Mouse (Mus musculus): ENCODE results near the gene Prdx2. TPM values are rescaled to one million over a fixed set of nuclear protein-coding genes. Genes with fewer than 3 reads are reported as not detected.

Gene Prdx2
- total RNA-seq, 1 experiment, result 328 TPM

GRCm38 (mm10) chr8:84966603-84967002 is 2.8 kb upstream of the Prdx2 start:
- H3K9ac ChIP-seq (ENCODE audit: insufficient read depth, low read depth, low read length, poor library complexity, severe bottlenecking), result peak overlapping the region; percentile 55; the same call in 1 of the 2 replicates
- TF ChIP-seq ZC3H11A (IDR thresholded peaks at IDR 0.05; ENCODE audit: borderline replicate concordance, low read depth, low read length) (no peak), ZNF384 (IDR thresholded peaks at IDR 0.05; ENCODE audit: low read depth, low read length) (no peak), MAFK (IDR thresholded peaks at IDR 0.05; ENCODE audit: insufficient read depth, low read depth, low read length) (no peak), HCFC1 (IDR thresholded peaks at IDR 0.05; ENCODE audit: borderline replicate concordance, insufficient read depth, low read length) (no peak), CHD2 (IDR thresholded peaks at IDR 0.05; ENCODE audit: low read depth, low read length) (no peak)
- H3K9me3 ChIP-seq (ENCODE audit: control insufficient read depth, insufficient read depth, low read depth, low read length), result no peaks in the 10 kb centered on the region
- H3K27ac ChIP-seq (ENCODE audit: insufficient read depth, low read depth, low read length, poor library complexity, severe bottlenecking), result peak overlapping the region; percentile 42
- H3K4me3 ChIP-seq (ENCODE audit: insufficient read depth in 1 of 2, low read depth in 1 of 2, low read length in 2 of 2, poor library complexity in 1 of 2, severe bottlenecking in 1 of 2), result no peak overlapping the region
- peaks cover 2 to 19% of the 10 kb centered on the region in 2 experiments; a peak in 3 of 4 replicates for H3K4me1 ChIP-seq (ENCODE audit: control insufficient read depth in 2 of 2, insufficient read depth in 2 of 2, low read length in 2 of 2, poor library complexity in 1 of 2)
- H3K36me3 ChIP-seq (ENCODE audit: control insufficient read depth, insufficient read depth, low read length, poor library complexity, severe bottlenecking), result peaks cover 15% of the 10 kb centered on the region
- in situ Hi-C loops (cut with MboI; ENCODE audit: low sequenced_read_pairs in 2 of 2, unreplicated experiment in 2 of 2), result loop anchor here in 1 of 2 experiments (25.0 kb wide), 1 partner anchor 446 kb away; no protein-coding TSS in a partner anchor
- DNase-seq (ENCODE audit: low read depth, low spot score), result no peak

GRCm38 (mm10) chr8:84967532-84968304 is 1.7 kb upstream of the Prdx2 start:
- no peak overlapping the region for H3K4me3 ChIP-seq (ENCODE audit: insufficient read depth in 1 of 2, low read depth in 1 of 2, low read length in 2 of 2, poor library complexity in 1 of 2, severe bottlenecking in 1 of 2)
- no peaks in the 10 kb centered on the region for H3K9me3 ChIP-seq (ENCODE audit: control insufficient read depth, insufficient read depth, low read depth, low read length)
- H3K36me3 ChIP-seq (ENCODE audit: control insufficient read depth, insufficient read depth, low read length, poor library complexity, severe bottlenecking), result peaks cover 16% of the 10 kb centered on the region
- TF ChIP-seq HCFC1 (IDR thresholded peaks at IDR 0.05; ENCODE audit: borderline replicate concordance, insufficient read depth, low read length) (no peak), CHD2 (IDR thresholded peaks at IDR 0.05; ENCODE audit: low read depth, low read length) (no peak), ZC3H11A (IDR thresholded peaks at IDR 0.05; ENCODE audit: borderline replicate concordance, low read depth, low read length) (no peak), MAFK (IDR thresholded peaks at IDR 0.05; ENCODE audit: insufficient read depth, low read depth, low read length) (no peak), ZNF384 (IDR thresholded peaks at IDR 0.05; ENCODE audit: low read depth, low read length) (no peak)
- H3K9ac ChIP-seq (ENCODE audit: insufficient read depth, low read depth, low read length, poor library complexity, severe bottlenecking), result no peak overlapping the region
- in situ Hi-C loops (cut with MboI; ENCODE audit: low sequenced_read_pairs in 2 of 2, unreplicated experiment in 2 of 2), result loop anchor here in 1 of 2 experiments (25.0 kb wide), 1 partner anchor 445 kb away; no protein-coding TSS in a partner anchor
- peaks cover 2 to 19% of the 10 kb centered on the region in 2 experiments; a peak in 3 of 4 replicates for H3K4me1 ChIP-seq (ENCODE audit: control insufficient read depth in 2 of 2, insufficient read depth in 2 of 2, low read length in 2 of 2, poor library complexity in 1 of 2)
- no peak for DNase-seq (ENCODE audit: low read depth, low spot score)
- H3K27ac ChIP-seq (ENCODE audit: insufficient read depth, low read depth, low read length, poor library complexity, severe bottlenecking), result no peak overlapping the region; the same call in 1 of the 2 replicates

GRCm38 (mm10) chr8:84968650-84969049 is 737 bp upstream of the Prdx2 start:
- peak overlapping the region; percentile 77 to 96 for H3K4me3 ChIP-seq (ENCODE audit: insufficient read depth in 1 of 2, low read depth in 1 of 2, low read length in 2 of 2, poor library complexity in 1 of 2, severe bottlenecking in 1 of 2)
- H3K9me3 ChIP-seq (ENCODE audit: control insufficient read depth, insufficient read depth, low read depth, low read length), result no peaks in the 10 kb centered on the region
- DNase-seq (ENCODE audit: low read depth, low spot score), result no peak
- H3K9ac ChIP-seq (ENCODE audit: insufficient read depth, low read depth, low read length, poor library complexity, severe bottlenecking), result peak overlapping the region; percentile 6; the same call in 1 of the 2 replicates
- peaks cover 2 to 19% of the 10 kb centered on the region in 2 experiments; a peak in 3 of 4 replicates for H3K4me1 ChIP-seq (ENCODE audit: control insufficient read depth in 2 of 2, insufficient read depth in 2 of 2, low read length in 2 of 2, poor library complexity in 1 of 2)
- in situ Hi-C loops (cut with MboI; ENCODE audit: low sequenced_read_pairs in 2 of 2, unreplicated experiment in 2 of 2), result loop anchor here in 1 of 2 experiments (25.0 kb wide), 1 partner anchor 444 kb away; no protein-coding TSS in a partner anchor
- peaks cover 12% of the 10 kb centered on the region for H3K36me3 ChIP-seq (ENCODE audit: control insufficient read depth, insufficient read depth, low read length, poor library complexity, severe bottlenecking)
- no peak overlapping the region for H3K27ac ChIP-seq (ENCODE audit: insufficient read depth, low read depth, low read length, poor library complexity, severe bottlenecking)
- TF ChIP-seq CHD2 (IDR thresholded peaks at IDR 0.05; ENCODE audit: low read depth, low read length), result no peak
- no peak for TF ChIP-seq ZC3H11A (IDR thresholded peaks at IDR 0.05; ENCODE audit: borderline replicate concordance, low read depth, low read length)
- TF ChIP-seq MAFK (IDR thresholded peaks at IDR 0.05; ENCODE audit: insufficient read depth, low read depth, low read length), result no peak
- no peak for TF ChIP-seq HCFC1 (IDR thresholded peaks at IDR 0.05; ENCODE audit: borderline replicate concordance, insufficient read depth, low read length)
- TF ChIP-seq ZNF384 (IDR thresholded peaks at IDR 0.05; ENCODE audit: low read depth, low read length), result no peak

- Histone ChIP-seq H3K27ac (ENCODE audit: insufficient read depth, low read depth, low read length, poor library complexity, severe bottlenecking) (no peak overlapping the region), H3K4me3 (ENCODE audit: insufficient read depth in 1 of 2, low read depth in 1 of 2, low read length in 2 of 2, poor library complexity in 1 of 2, severe bottlenecking in 1 of 2) (peak overlapping the region; percentile 77 to 96), H3K36me3 (ENCODE audit: control insufficient read depth, insufficient read depth, low read length, poor library complexity, severe bottlenecking) (peaks cover 15% of the 10 kb centered on the region), H3K9ac (ENCODE audit: insufficient read depth, low read depth, low read length, poor library complexity, severe bottlenecking) (peak overlapping the region; percentile 90), H3K4me1 (ENCODE audit: control insufficient read depth in 2 of 2, insufficient read depth in 2 of 2, low read length in 2 of 2, poor library complexity in 1 of 2) (peaks cover 4 to 16% of the 10 kb centered on the region in 2 experiments; a peak in 3 of 4 replicates), H3K9me3 (ENCODE audit: control insufficient read depth, insufficient read depth, low read depth, low read length) (no peaks in the 10 kb centered on the region)
- in situ Hi-C loops (cut with MboI; ENCODE audit: low sequenced_read_pairs in 2 of 2, unreplicated experiment in 2 of 2), result loop anchor here in 1 of 2 experiments (25.0 kb wide), 1 partner anchor 442 kb away; no protein-coding TSS in a partner anchor
- TF ChIP-seq MAFK (IDR thresholded peaks at IDR 0.05; ENCODE audit: insufficient read depth, low read depth, low read length), result no peak
- no peak for TF ChIP-seq ZNF384 (IDR thresholded peaks at IDR 0.05; ENCODE audit: low read depth, low read length)
- no peak for TF ChIP-seq HCFC1 (IDR thresholded peaks at IDR 0.05; ENCODE audit: borderline replicate concordance, insufficient read depth, low read length)
- TF ChIP-seq CHD2 (IDR thresholded peaks at IDR 0.05; ENCODE audit: low read depth, low read length), result no peak
- no peak for TF ChIP-seq ZC3H11A (IDR thresholded peaks at IDR 0.05; ENCODE audit: borderline replicate concordance, low read depth, low read length)
- DNase-seq (ENCODE audit: low read depth, low spot score), result no peak
Observed at GRCm38 (mm10) chr8:84970135-84970790, 876 bp downstream of the Prdx2 start.
